Mouse (Mus musculus) testis, adult 2 months (tissue): ENCODE measurements around the gene Sept8.
"Not testable (repeated sequence)": the region's sequence is repeated elsewhere in the genome, so short reads cannot be mapped to it uniquely, and the experiment has no call there.

Source experiments
- CTCF ChIP-seq: fragments of 200-500 bp; IDR thresholded peaks from 2 replicates; pipeline ENCODE4 v1.5.1; 2012; ENCODE audit warnings: low read depth, mild to moderate bottlenecking, inconsistent platforms, low read length, moderate library complexity; ENCODE audit not compliant: control insufficient read depth, insufficient read depth, insufficient replicate concordance
- POLR2A ChIP-seq: fragments of 200-500 bp; IDR thresholded peaks from 2 replicates; pipeline ENCODE4 v1.6.1; 2012; ENCODE audit warnings: low read depth, mild to moderate bottlenecking, inconsistent platforms, low read length, moderate library complexity; ENCODE audit not compliant: control insufficient read depth

- not testable (repeated sequence) for TF ChIP-seq POLR2A, CTCF
These were observed 38.9 kb downstream of the Sept8 start for GRCm38 (mm10) chr11:53557992-53558391.
